Mouse (Mus musculus) erythroblast, embryonic 14.5 days (primary cell): ENCODE measurements around the gene Gpsm3.

Source experiments
- GATA1 ChIP-seq: IDR thresholded peaks from 2 replicates; pipeline ENCODE4 v1.6.1; 2012; ENCODE audit warnings: low read length, inconsistent platforms, mixed read lengths
- TAL1 ChIP-seq: IDR thresholded peaks from 3 replicates; pipeline ENCODE4 v1.6.1; 2012; ENCODE audit warnings: low read length, inconsistent platforms, mixed read lengths

DNA sequence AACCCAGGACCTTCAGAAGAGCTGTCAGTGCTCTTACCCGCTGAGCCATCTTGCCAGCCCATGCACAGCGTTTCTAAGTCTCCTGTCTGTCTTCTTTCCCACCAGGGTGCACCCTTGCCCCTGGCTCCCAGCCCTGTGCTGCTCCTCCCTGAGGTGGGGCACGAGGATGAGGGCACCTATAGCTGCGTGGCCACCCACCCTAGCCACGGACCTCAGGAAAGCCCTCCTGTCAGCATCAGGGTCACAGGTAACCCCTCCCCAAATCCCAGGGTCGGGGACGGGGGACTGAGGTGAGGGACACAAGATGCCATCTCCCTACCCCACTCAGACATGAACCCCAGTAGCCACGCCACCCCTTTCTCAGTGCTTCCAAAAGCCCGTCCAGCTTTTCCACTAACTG lies 10.3 kb downstream of the Gpsm3 start:
- no peak for TF ChIP-seq TAL1
- TF ChIP-seq GATA1 = no peak
